Mouse (Mus musculus) monocyte, adult 5-6 weeks (primary cell): ENCODE data around the gene Vmn1r158. TPM values are rescaled to one million over a fixed set of nuclear protein-coding genes. Genes with fewer than 3 reads are reported as not detected.
"Not testable (repeated sequence)": the region's sequence is repeated elsewhere in the genome, so short reads cannot be mapped to it uniquely, and the experiment has no call there.

Experiments used
- ATAC-seq: fragments of 153-309, 156-312 bp; replicated peaks from 2 replicates; pipeline ENCODE4 v1.8.0; 2017; ENCODE audit warnings: mild to moderate bottlenecking; ENCODE audit not compliant: low TSS enrichment, insufficient number of reproducible peaks, severe bottlenecking, poor library complexity, low FRiP score
- total RNA-seq: library from RNA; stranded (forward); fragments of 200-1000, 200-491, 200-594 nt; gene quantifications from 3 replicates; pipeline ENCODE4 v1.2.3, GENCODE M21; 2017

Vmn1r158 gene
- not detected in 3 replicates for total RNA-seq

- ATAC-seq, result not testable (repeated sequence)
Observed at GRCm38 (mm10) chr7:22790682-22791081, at the start of gene Vmn1r158. Vmn1r158 (minus strand) TSS chr7:22790782.

- not testable (repeated sequence) for ATAC-seq
Observed at GRCm38 (mm10) chr7:22775981-22776380, 14.6 kb downstream of the Vmn1r158 start.

GRCm38 (mm10) chr7:22761397-22761796 lies 29.2 kb downstream of the Vmn1r158 start, which contains the start of gene Vmn1r157:
Vmn1r157 (plus strand) TSS chr7:22761697.
- ATAC-seq, result not testable (repeated sequence)

Other genes starting within 250 kb of the Vmn1r158 start
- gene Gm4201, start 225.4 kb downstream of the Vmn1r158 start, total RNA-seq, result not detected in 3 replicates
- not detected in 3 replicates for gene Gm4565, start 202.7 kb downstream of the Vmn1r158 start, total RNA-seq
- not detected in 3 replicates for gene Vmn1r155, start 132.8 kb downstream of the Vmn1r158 start, total RNA-seq
- gene Gm8693, start 98.5 kb downstream of the Vmn1r158 start, total RNA-seq, result not detected in 3 replicates
- gene Gm4567, start 71.1 kb downstream of the Vmn1r158 start, total RNA-seq, result not detected in 3 replicates
- gene Vmn1r157, start 29.1 kb downstream of the Vmn1r158 start, total RNA-seq, result not detected in 3 replicates
- gene Vmn1r159, start 52.8 kb upstream of the Vmn1r158 start, total RNA-seq, result not detected in 3 replicates
- gene Vmn1r160, start 80.4 kb upstream of the Vmn1r158 start, total RNA-seq, result not detected in 3 replicates
- gene Gm4214, start 193.9 kb upstream of the Vmn1r158 start, total RNA-seq, result not detected in 3 replicates
- gene Gm4216, start 229.1 kb upstream of the Vmn1r158 start, total RNA-seq, result not detected in 3 replicates